Mouse (Mus musculus): Measurements from ENCODE around the gene Ctsh. TPM values are rescaled to one million over a fixed set of nuclear protein-coding genes. Genes with fewer than 3 reads are reported as not detected.

Gene Ctsh
- polyA plus RNA-seq, 1 experiment = 176 TPM

DNA sequence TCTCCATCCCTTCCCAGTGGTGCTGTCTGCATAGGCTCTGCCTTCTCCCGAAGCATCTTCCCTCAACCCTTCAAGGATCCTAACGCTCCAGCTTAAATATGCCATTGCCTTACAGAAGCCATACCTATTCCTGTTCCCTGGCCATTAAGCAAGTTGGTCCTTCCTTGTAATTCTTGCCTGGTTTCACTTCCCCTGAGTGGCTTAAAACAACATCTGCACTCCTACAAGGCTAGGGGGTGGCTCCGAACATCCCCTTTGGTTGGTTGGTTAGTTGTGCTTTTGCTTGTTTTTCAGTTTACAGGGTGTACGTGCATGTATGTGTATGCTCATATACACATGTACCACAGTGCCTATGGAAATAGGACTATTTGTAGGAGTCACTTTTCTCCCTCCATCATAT is 32.5 kb upstream of the Ctsh start:
- no peak for TF ChIP-seq POLR2A (IDR thresholded peaks at IDR 0.05; ENCODE audit: low read depth, low read length)
- no peak for TF ChIP-seq CTCF (conservative IDR thresholded peaks at IDR 0.05; ENCODE audit: insufficient read depth, insufficient read length, low read depth, low read length)
- Histone ChIP-seq H3K27me3 (replicated peaks; ENCODE audit: control insufficient read depth, insufficient read depth, low read length) (no peaks in the 10 kb centered on the region), H3K4me1 (ENCODE audit: control insufficient read depth, insufficient read depth, low read length) (no peaks in the 10 kb centered on the region), H3K27ac (ENCODE audit: insufficient read depth, low read depth, low read length) (no peak overlapping the region), H3K4me3 (ENCODE audit: insufficient read depth, low read depth, low read length) (no peak overlapping the region), H3K36me3 (ENCODE audit: control insufficient read depth, insufficient read depth, low read length) (no peaks in the 10 kb centered on the region)
- 87% methylated on average over 4 of the region's 4 CpGs for WGBS
- no peak for DNase-seq

DNA sequence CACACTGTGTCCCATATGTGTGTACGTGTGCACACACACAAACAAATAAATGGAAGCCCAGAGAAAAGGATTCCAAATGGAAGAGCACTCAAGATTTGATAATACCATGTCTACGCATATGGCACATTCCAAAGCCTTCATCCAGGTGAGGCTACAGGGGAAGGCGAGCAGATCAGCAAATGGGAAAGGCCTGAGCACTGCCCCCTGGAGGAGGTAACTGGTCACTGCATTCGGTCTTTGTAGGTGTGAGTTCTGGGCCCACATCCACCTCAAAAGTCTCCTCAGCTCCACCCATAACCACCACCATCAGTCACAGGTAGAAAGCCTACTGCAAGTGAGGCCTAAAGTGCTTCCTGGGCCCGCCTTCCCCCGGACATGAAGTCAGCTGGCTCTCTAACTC is 26.2 kb upstream of the Ctsh start:
- WGBS = 95% methylated on average over 6 of the region's 6 CpGs
- TF ChIP-seq CTCF (conservative IDR thresholded peaks at IDR 0.05; ENCODE audit: insufficient read depth, insufficient read length, low read depth, low read length) (peak; percentile 16; the same call in 1 of the 2 replicates), POLR2A (IDR thresholded peaks at IDR 0.05; ENCODE audit: low read depth, low read length) (no peak)
- no peak overlapping the region for H3K27ac ChIP-seq (ENCODE audit: insufficient read depth, low read depth, low read length)
- DNase-seq = no peak
- no peak overlapping the region for H3K4me3 ChIP-seq (ENCODE audit: insufficient read depth, low read depth, low read length)
- H3K27me3 ChIP-seq (replicated peaks; ENCODE audit: control insufficient read depth, insufficient read depth, low read length) = no peaks in the 10 kb centered on the region
- no peaks in the 10 kb centered on the region for H3K36me3 ChIP-seq (ENCODE audit: control insufficient read depth, insufficient read depth, low read length)
- H3K4me1 ChIP-seq (ENCODE audit: control insufficient read depth, insufficient read depth, low read length) = no peaks in the 10 kb centered on the region

DNA sequence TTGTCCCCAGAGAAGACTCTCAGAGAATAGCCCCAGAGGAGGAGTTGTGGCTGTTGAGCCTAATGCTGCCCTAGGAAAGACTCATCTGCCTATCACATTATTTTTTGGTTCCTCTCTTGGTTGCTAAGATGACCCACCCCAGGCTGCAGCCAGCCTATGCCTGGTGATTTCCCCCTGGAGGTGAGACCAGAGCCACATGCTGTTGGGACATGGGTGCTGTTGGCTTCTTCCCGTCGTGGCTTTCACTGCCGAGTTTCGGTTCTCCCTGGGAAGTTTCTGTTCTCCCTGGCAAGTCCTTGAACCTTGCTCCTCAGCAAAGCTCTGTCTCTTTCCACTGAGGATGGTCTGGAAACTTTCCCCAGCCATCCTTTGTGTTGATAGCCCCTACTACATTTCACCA is 20.0 kb upstream of the Ctsh start:
- H3K27me3 ChIP-seq (replicated peaks; ENCODE audit: control insufficient read depth, insufficient read depth, low read length) = no peaks in the 10 kb centered on the region
- H3K4me1 ChIP-seq (ENCODE audit: control insufficient read depth, insufficient read depth, low read length) = no peaks in the 10 kb centered on the region
- no peak overlapping the region for H3K27ac ChIP-seq (ENCODE audit: insufficient read depth, low read depth, low read length)
- DNase-seq = peak; percentile 35
- H3K4me3 ChIP-seq (ENCODE audit: insufficient read depth, low read depth, low read length) = no peak overlapping the region
- TF ChIP-seq POLR2A (IDR thresholded peaks at IDR 0.05; ENCODE audit: low read depth, low read length) (no peak), CTCF (conservative IDR thresholded peaks at IDR 0.05; ENCODE audit: insufficient read depth, insufficient read length, low read depth, low read length) (no peak)
- no peaks in the 10 kb centered on the region for H3K36me3 ChIP-seq (ENCODE audit: control insufficient read depth, insufficient read depth, low read length)
- 72% methylated on average over 4 of the region's 4 CpGs for WGBS

DNA sequence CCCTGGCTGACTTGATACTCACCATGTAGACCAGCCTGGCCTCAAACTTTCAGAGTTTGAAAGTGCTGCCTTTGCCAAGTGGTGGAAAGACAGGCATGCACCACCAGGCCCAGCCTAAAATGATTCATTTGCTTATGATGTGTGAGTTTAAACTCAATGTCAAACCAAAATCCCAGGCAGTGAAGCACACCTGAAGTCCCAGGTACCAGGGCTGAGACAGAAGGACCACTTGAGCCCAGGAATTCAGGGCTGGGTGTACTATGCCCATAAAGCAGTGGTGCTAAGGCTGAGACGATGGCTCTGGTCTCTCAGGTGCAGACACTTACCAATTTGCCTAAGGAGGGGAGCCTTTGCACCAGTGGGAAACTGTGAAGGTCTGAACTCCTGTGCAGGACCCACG is 18.8 kb upstream of the Ctsh start:
- no peak overlapping the region for H3K27ac ChIP-seq (ENCODE audit: insufficient read depth, low read depth, low read length)
- no peak overlapping the region for H3K4me3 ChIP-seq (ENCODE audit: insufficient read depth, low read depth, low read length)
- 75% methylated on average over 2 of the region's 2 CpGs for WGBS
- no peaks in the 10 kb centered on the region for H3K4me1 ChIP-seq (ENCODE audit: control insufficient read depth, insufficient read depth, low read length)
- TF ChIP-seq POLR2A (IDR thresholded peaks at IDR 0.05; ENCODE audit: low read depth, low read length) (no peak), CTCF (conservative IDR thresholded peaks at IDR 0.05; ENCODE audit: insufficient read depth, insufficient read length, low read depth, low read length) (no peak)
- DNase-seq = no peak
- no peaks in the 10 kb centered on the region for H3K27me3 ChIP-seq (replicated peaks; ENCODE audit: control insufficient read depth, insufficient read depth, low read length)
- no peaks in the 10 kb centered on the region for H3K36me3 ChIP-seq (ENCODE audit: control insufficient read depth, insufficient read depth, low read length)

DNA sequence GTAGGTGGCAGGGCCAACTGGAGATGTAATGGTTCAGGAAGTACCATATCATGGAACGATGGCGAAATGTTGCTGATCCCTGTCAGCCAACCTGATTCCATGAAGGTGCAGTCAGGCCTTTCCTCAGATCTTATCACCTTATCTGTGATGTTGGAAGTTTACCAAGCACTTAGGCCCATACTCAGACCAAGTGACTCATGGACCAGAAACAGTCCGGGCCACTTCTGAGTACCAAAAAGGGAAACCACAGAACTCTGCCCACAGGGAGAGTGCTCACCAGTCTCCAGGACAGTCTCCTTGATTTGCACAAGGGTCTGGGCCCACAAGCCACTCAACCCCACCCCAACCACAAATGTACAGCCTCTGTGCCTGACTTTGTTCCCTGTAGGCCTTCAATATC is 18.2 kb upstream of the Ctsh start:
- no peak overlapping the region for H3K4me3 ChIP-seq (ENCODE audit: insufficient read depth, low read depth, low read length)
- TF ChIP-seq CTCF (conservative IDR thresholded peaks at IDR 0.05; ENCODE audit: insufficient read depth, insufficient read length, low read depth, low read length) (no peak), POLR2A (IDR thresholded peaks at IDR 0.05; ENCODE audit: low read depth, low read length) (no peak)
- no peak for DNase-seq
- no peaks in the 10 kb centered on the region for H3K4me1 ChIP-seq (ENCODE audit: control insufficient read depth, insufficient read depth, low read length)
- 87% methylated on average over 3 of the region's 3 CpGs for WGBS
- H3K36me3 ChIP-seq (ENCODE audit: control insufficient read depth, insufficient read depth, low read length) = no peaks in the 10 kb centered on the region
- H3K27me3 ChIP-seq (replicated peaks; ENCODE audit: control insufficient read depth, insufficient read depth, low read length) = no peaks in the 10 kb centered on the region
- H3K27ac ChIP-seq (ENCODE audit: insufficient read depth, low read depth, low read length) = no peak overlapping the region

DNA sequence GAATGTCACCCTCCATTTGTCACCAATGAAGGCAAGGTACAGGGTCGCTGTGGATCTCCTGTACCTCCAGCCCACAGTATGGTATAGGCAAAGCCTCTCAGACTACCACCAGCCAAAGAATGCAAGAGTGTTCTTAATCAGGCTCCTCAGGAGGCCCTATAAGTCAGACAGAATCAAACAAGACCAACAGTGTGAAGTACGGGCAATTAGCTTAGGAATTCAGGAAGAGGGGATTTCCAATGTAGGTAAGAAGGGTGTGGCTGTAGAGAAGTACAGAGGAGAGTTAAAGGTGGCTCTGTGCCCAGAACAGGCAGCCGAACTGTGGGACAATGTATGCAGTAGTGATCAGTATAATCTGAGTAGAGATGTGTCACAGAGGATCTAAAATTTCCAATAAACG is 17.6 kb upstream of the Ctsh start:
- 70% methylated on average over 4 of the region's 4 CpGs for WGBS
- Histone ChIP-seq H3K27me3 (replicated peaks; ENCODE audit: control insufficient read depth, insufficient read depth, low read length) (no peaks in the 10 kb centered on the region), H3K27ac (ENCODE audit: insufficient read depth, low read depth, low read length) (no peak overlapping the region), H3K4me1 (ENCODE audit: control insufficient read depth, insufficient read depth, low read length) (no peaks in the 10 kb centered on the region), H3K36me3 (ENCODE audit: control insufficient read depth, insufficient read depth, low read length) (no peaks in the 10 kb centered on the region), H3K4me3 (ENCODE audit: insufficient read depth, low read depth, low read length) (no peak overlapping the region)
- DNase-seq = no peak
- no peak for TF ChIP-seq CTCF (conservative IDR thresholded peaks at IDR 0.05; ENCODE audit: insufficient read depth, insufficient read length, low read depth, low read length)
- TF ChIP-seq POLR2A (IDR thresholded peaks at IDR 0.05; ENCODE audit: low read depth, low read length) = no peak

DNA sequence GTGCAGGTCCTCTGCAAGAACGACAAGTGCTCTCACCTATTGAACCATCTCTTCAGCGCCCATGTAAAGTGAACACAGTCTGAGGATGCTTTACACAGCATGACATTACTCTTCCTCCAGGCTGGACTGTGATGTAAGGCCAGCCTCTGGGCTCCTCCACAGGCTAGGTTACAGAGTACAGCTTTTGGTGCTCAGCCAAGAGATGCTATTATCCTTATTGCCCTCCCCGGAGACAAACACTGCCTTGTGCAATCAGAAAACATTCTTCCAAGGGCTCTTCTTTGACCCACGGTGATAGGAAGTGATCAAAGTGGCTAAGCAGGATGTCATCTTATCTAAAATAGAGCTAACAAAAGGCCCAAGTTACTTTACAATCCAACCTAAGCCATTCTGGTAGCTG is 15.4 kb upstream of the Ctsh start:
- DNase-seq = no peak
- no peaks in the 10 kb centered on the region for H3K4me1 ChIP-seq (ENCODE audit: control insufficient read depth, insufficient read depth, low read length)
- TF ChIP-seq CTCF (conservative IDR thresholded peaks at IDR 0.05; ENCODE audit: insufficient read depth, insufficient read length, low read depth, low read length) = no peak
- H3K4me3 ChIP-seq (ENCODE audit: insufficient read depth, low read depth, low read length) = no peak overlapping the region
- H3K27me3 ChIP-seq (replicated peaks; ENCODE audit: control insufficient read depth, insufficient read depth, low read length) = no peaks in the 10 kb centered on the region
- no peak overlapping the region for H3K27ac ChIP-seq (ENCODE audit: insufficient read depth, low read depth, low read length)
- H3K36me3 ChIP-seq (ENCODE audit: control insufficient read depth, insufficient read depth, low read length) = no peaks in the 10 kb centered on the region
- 67% methylated on average over 4 of the region's 4 CpGs for WGBS

DNA sequence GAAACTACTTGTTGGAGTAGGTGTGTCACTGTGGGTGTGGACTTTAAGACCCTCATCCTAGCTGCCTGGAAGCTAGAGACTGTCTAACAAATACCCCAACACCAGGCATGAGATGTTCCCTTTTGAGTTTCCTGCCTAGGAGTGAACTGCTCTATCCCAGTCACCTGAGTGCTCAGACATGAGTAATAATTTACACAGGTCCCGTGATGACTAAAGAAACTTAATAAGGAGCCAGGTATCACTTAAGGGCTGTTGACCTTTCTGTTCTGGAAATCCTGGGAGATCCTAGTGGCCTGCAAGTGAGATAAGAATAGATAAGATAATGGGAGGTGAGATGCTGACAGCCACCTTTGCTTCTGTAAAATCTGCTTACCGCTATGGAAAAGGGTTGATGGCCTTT is 13.0 kb upstream of the Ctsh start:
- H3K27me3 ChIP-seq (replicated peaks; ENCODE audit: control insufficient read depth, insufficient read depth, low read length) = no peaks in the 10 kb centered on the region
- DNase-seq = no peak
- no peak overlapping the region for H3K27ac ChIP-seq (ENCODE audit: insufficient read depth, low read depth, low read length)
- TF ChIP-seq POLR2A (IDR thresholded peaks at IDR 0.05; ENCODE audit: low read depth, low read length) = no peak
- TF ChIP-seq CTCF (conservative IDR thresholded peaks at IDR 0.05; ENCODE audit: insufficient read depth, insufficient read length, low read depth, low read length) = no peak
- H3K4me1 ChIP-seq (ENCODE audit: control insufficient read depth, insufficient read depth, low read length) = no peaks in the 10 kb centered on the region
- no peaks in the 10 kb centered on the region for H3K36me3 ChIP-seq (ENCODE audit: control insufficient read depth, insufficient read depth, low read length)
- no peak overlapping the region for H3K4me3 ChIP-seq (ENCODE audit: insufficient read depth, low read depth, low read length)
- 65% methylated on average over 2 of the region's 2 CpGs for WGBS

Data from kidney, adult 2 months (tissue).